Mouse (Mus musculus): ENCODE data around the gene Ankdd1a. TPM values are rescaled to one million over a fixed set of nuclear protein-coding genes. Genes with fewer than 3 reads are reported as not detected.

Gene Ankdd1a
- 21.8 and 33.9 TPM in 2 replicates for polyA plus RNA-seq (2012; rRNA removed)

GRCm38 (mm10) chr9:65519807-65520504 lies at the start of gene Ankdd1a:
Gene Ankdd1a (minus strand): TSS chr9:65520193.
- no peak for DNase-seq (ENCODE audit: low spot score)

GRCm38 (mm10) chr9:65569491-65569971 lies 49.5 kb upstream of the Ankdd1a start:
- DNase-seq (ENCODE audit: low spot score), result no peak

GRCm38 (mm10) chr9:65568787-65569186 lies 48.8 kb upstream of the Ankdd1a start:
- no peak for DNase-seq (ENCODE audit: low spot score)

GRCm38 (mm10) chr9:65564698-65565097 lies 44.7 kb upstream of the Ankdd1a start:
- DNase-seq (ENCODE audit: low spot score), result no peak

- no peak for DNase-seq (ENCODE audit: low spot score)
Measured at GRCm38 (mm10) chr9:65563073-65563472, 43.1 kb upstream of the Ankdd1a start.

GRCm38 (mm10) chr9:65562081-65562506 lies 42.1 kb upstream of the Ankdd1a start:
- no peak for DNase-seq (ENCODE audit: low spot score)

GRCm38 (mm10) chr9:65561016-65561415 lies 41.0 kb upstream of the Ankdd1a start:
- no peak for DNase-seq (ENCODE audit: low spot score)

- DNase-seq (ENCODE audit: low spot score), result no peak
Measured at GRCm38 (mm10) chr9:65558806-65559205, 38.8 kb upstream of the Ankdd1a start.

GRCm38 (mm10) chr9:65556979-65557378 lies 37.0 kb upstream of the Ankdd1a start:
- no peak for DNase-seq (ENCODE audit: low spot score)

- no peak for DNase-seq (ENCODE audit: low spot score)
Measured at GRCm38 (mm10) chr9:65556349-65556748, 36.4 kb upstream of the Ankdd1a start.

GRCm38 (mm10) chr9:65555621-65556020 lies 35.6 kb upstream of the Ankdd1a start:
- DNase-seq (ENCODE audit: low spot score), result no peak

- DNase-seq (ENCODE audit: low spot score), result no peak
Measured at GRCm38 (mm10) chr9:65555001-65555405, 35.0 kb upstream of the Ankdd1a start.

GRCm38 (mm10) chr9:65552711-65553110 lies 32.7 kb upstream of the Ankdd1a start:
- DNase-seq (ENCODE audit: low spot score), result no peak

GRCm38 (mm10) chr9:65552141-65552540 lies 32.1 kb upstream of the Ankdd1a start:
- DNase-seq (ENCODE audit: low spot score), result no peak

GRCm38 (mm10) chr9:65551035-65551434 lies 31.0 kb upstream of the Ankdd1a start:
- no peak for DNase-seq (ENCODE audit: low spot score)

GRCm38 (mm10) chr9:65550079-65550831 lies 30.3 kb upstream of the Ankdd1a start:
- DNase-seq (ENCODE audit: low spot score), result no peak

GRCm38 (mm10) chr9:65549643-65550042 lies 29.6 kb upstream of the Ankdd1a start:
- no peak for DNase-seq (ENCODE audit: low spot score)

- DNase-seq (ENCODE audit: low spot score), result no peak
Measured at GRCm38 (mm10) chr9:65549139-65549538, 29.1 kb upstream of the Ankdd1a start.

- no peak for DNase-seq (ENCODE audit: low spot score)
Measured at GRCm38 (mm10) chr9:65548311-65548710, 28.3 kb upstream of the Ankdd1a start.

GRCm38 (mm10) chr9:65547844-65548243 lies 27.9 kb upstream of the Ankdd1a start:
- DNase-seq (ENCODE audit: low spot score), result no peak

GRCm38 (mm10) chr9:65547111-65547510 lies 27.1 kb upstream of the Ankdd1a start:
- DNase-seq (ENCODE audit: low spot score), result no peak

GRCm38 (mm10) chr9:65546413-65546695 lies 26.4 kb upstream of the Ankdd1a start:
- DNase-seq (ENCODE audit: low spot score), result no peak
